Mouse (Mus musculus) bone marrow, adult 2 months (tissue): ENCODE data around the gene Fam186b.

ENCODE experiments used
- CTCF ChIP-seq: fragments of 200-500 bp; IDR thresholded peaks from 2 replicates; pipeline ENCODE4 v1.5.1; 2011; ENCODE audit warnings: low read length, control low read depth; ENCODE audit not compliant: control insufficient read depth, insufficient read depth
- POLR2A ChIP-seq: fragments of 200-500 bp; IDR thresholded peaks from 2 replicates; pipeline ENCODE4 v1.6.1; 2011; ENCODE audit warnings: low read depth, mild to moderate bottlenecking, control low read depth, low read length, borderline replicate concordance; ENCODE audit not compliant: control insufficient read depth

DNA sequence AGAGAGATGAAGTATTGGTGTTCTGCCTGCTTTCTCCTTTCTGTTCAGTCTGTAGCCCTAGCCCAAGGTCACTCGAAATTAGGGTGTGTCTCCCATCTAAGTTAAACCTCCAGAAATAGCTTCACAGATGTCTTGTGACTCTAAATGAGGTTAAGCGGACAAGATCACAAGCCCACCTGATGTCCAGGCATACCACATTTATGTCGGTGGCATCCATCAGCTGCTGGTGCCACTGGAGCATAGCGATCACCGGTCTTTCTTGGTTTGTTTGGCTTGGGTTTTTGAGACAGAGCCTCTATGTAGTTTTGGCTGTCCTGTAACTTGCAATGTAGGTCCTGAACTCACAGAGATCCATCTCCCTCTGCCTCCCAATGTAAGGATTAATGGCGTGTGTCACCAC lies 41.9 kb downstream of the Fam186b start:
- no peak for TF ChIP-seq CTCF
- no peak for TF ChIP-seq POLR2A
